Mouse (Mus musculus) forebrain, embryonic 10.5 days (tissue): ENCODE data around the gene Sap25. TPM values are rescaled to one million over a fixed set of nuclear protein-coding genes. Genes with fewer than 3 reads are reported as not detected.

Source experiments
- DNase-seq: peaks from one replicate; pipeline ENCODE4 v3.0.0-alpha.2; 2017; ENCODE audit warnings: low spot score; ENCODE audit errors: extremely low spot score
- H3K27ac ChIP-seq: fragments of 300-500 bp; sonication (generic); 2 replicates; pipeline ENCODE4 v1.5.1; 2016; ENCODE audit warnings: mild to moderate bottlenecking
- H3K27me3 ChIP-seq: fragments of 300-500 bp; sonication (generic); 2 replicates; pipeline ENCODE4 v1.6.1; 2016; ENCODE audit warnings: mild to moderate bottlenecking; ENCODE audit not compliant: poor library complexity, severe bottlenecking
- H3K36me3 ChIP-seq: fragments of 300-500 bp; sonication (generic); replicated peaks from 2 replicates; pipeline ENCODE4 v1.6.1; 2016; ENCODE audit warnings: mild to moderate bottlenecking, moderate library complexity
- H3K4me1 ChIP-seq: fragments of 300-500 bp; sonication (generic); 2 replicates; pipeline ENCODE4 v1.6.1; 2016
- H3K4me3 ChIP-seq: fragments of 300-500 bp; sonication (generic); 2 replicates; pipeline ENCODE4 v1.5.1; 2016; ENCODE audit warnings: mild to moderate bottlenecking, moderate library complexity
- H3K9me3 ChIP-seq: fragments of 300-500 bp; sonication (generic); 2 replicates; pipeline ENCODE4 v1.6.1; 2016; ENCODE audit warnings: mild to moderate bottlenecking, moderate library complexity
- WGBS: fragments of 180-500 bp; shearing (Covaris S2); methylation state at CpG from one replicate; pipeline ENCODE4 v1.1.7; 2016; 5-methylcytosine and 5-hydroxymethylcytosine counted together
- polyA plus RNA-seq: library from polyadenylated mRNA; unstranded; fragments of >200 nt; fragmentation: Nextera tagmentation; extraction: Ambion mirVana; gene quantifications from 2 replicates; pipeline ENCODE4 v1.2.1, GENCODE M21; 2016

Gene Sap25
- polyA plus RNA-seq, 1 experiment from 2014 or later = 7.3 TPM

DNA sequence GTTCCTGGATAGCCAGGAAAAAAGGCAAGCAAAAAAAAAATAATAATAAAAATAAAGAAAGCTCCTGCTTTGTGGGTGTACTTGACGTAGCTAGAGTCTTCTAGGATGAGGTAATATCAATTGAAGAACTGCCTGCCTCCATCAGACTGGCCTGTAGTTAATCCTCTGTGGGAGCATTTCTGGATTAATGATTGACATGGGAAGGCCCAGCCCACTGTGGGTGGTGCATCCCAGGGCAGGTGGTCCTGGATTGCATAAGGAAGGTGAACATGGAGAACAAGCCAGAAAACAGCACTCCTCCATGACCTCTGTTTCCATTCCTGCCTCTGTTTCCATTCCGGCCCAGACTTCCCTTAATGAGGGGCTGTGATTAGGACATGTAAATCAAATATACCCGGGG lies 37.6 kb downstream of the Sap25 start:
- no peak for DNase-seq
- H3K4me1 ChIP-seq = peaks cover 19% of the 10 kb centered on the region
- no peaks in the 10 kb centered on the region for H3K27me3 ChIP-seq
- WGBS = 91% methylated on average over 3 of the region's 3 CpGs
- no peaks in the 10 kb centered on the region for H3K9me3 ChIP-seq
- H3K27ac ChIP-seq = no peak overlapping the region
- H3K36me3 ChIP-seq = peaks cover 73% of the 10 kb centered on the region
- no peak overlapping the region for H3K4me3 ChIP-seq

- H3K4me3 ChIP-seq = no peak overlapping the region
- no peak overlapping the region for H3K27ac ChIP-seq
- no peaks in the 10 kb centered on the region for H3K9me3 ChIP-seq
- H3K4me1 ChIP-seq = peaks cover 28% of the 10 kb centered on the region
- H3K27me3 ChIP-seq = no peaks in the 10 kb centered on the region
- peaks cover 69% of the 10 kb centered on the region for H3K36me3 ChIP-seq
- DNase-seq = no peak
- WGBS = 95% methylated on average over 4 of the region's 4 CpGs
These were observed 38.6 kb downstream of the Sap25 start for GRCm38 (mm10) chr5:137679726-137680125.

- Histone ChIP-seq H3K27ac (no peak overlapping the region), H3K9me3 (no peaks in the 10 kb centered on the region), H3K4me3 (peak overlapping the region; percentile 82; the same call in 1 of the 2 replicates), H3K36me3 (peaks cover 46% of the 10 kb centered on the region), H3K27me3 (peaks cover 15% of the 10 kb centered on the region), H3K4me1 (peaks cover 34% of the 10 kb centered on the region)
- 96% methylated on average over 6 of the region's 6 CpGs for WGBS
- DNase-seq = no peak
These were observed 41.4 kb downstream of the Sap25 start for GRCm38 (mm10) chr5:137682526-137682925.

GRCm38 (mm10) chr5:137683388-137684293 lies 42.5 kb downstream of the Sap25 start:
- Histone ChIP-seq H3K27me3 (peaks cover 15% of the 10 kb centered on the region), H3K4me1 (peaks cover 34% of the 10 kb centered on the region), H3K36me3 (peaks cover 35% of the 10 kb centered on the region), H3K27ac (peak overlapping the region; percentile 91), H3K9me3 (no peaks in the 10 kb centered on the region), H3K4me3 (peak overlapping the region; percentile 82)
- DNase-seq = no peak
- WGBS = 19% methylated on average over 28 of the region's 28 CpGs

DNA sequence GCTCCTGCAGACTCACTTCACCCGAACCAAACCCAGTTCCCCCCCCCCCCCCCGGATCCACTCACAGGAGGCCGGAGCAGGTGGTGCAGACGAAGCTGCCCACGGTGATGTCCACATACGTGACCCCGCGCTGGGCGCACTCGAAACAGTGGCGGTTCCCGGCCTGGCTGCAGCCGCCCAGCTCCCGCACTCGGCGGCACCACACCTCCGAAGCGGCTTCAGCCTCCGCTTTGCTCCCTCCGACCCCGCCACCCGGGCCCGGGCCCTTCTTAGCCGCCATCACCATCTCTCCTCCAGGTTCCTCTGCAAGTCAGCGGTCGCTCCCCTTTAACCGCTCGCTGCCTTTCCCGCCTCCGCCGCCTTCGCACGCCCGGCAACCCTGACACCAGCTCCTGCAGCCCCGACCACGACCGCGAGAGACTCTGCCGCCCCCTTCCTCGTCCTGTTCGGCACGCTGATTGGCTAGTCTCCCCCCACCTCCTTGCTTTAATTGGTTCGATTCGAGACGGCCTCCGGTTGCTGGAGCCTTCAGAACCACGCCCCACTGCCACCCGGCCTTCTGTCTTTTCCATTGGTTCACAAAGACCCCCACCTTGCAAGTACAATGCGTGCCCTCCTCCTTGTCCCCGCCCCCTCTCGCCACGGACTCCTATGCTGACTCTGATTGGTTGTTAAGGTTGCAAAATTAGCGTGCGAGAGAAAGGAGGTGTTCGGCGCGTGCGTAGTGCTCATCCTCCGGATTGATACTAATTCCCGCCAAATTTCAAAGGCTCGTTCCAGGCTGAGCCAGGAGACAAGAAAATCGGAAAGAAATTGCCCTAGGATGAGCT lies 43.4 kb downstream of the Sap25 start, which contains the start of gene Agfg2:
Gene Agfg2, minus strand, starts transcription at position 433 of the 830 bp plus-strand sequence.
- Histone ChIP-seq H3K27me3 (peaks cover 15% of the 10 kb centered on the region), H3K4me1 (peaks cover 34% of the 10 kb centered on the region), H3K4me3 (peak within 1 kb of the TSS; percentile 82), H3K27ac (peak within 1 kb of the TSS; percentile 91), H3K9me3 (no peaks in the 10 kb centered on the region), H3K36me3 (peaks cover 28% of the 10 kb centered on the region)
- DNase-seq = peak; percentile 99
- under 1% methylated on average over 62 of the region's 62 CpGs for WGBS

GRCm38 (mm10) chr5:137685653-137686052 lies 44.5 kb downstream of the Sap25 start:
- H3K4me1 ChIP-seq = peaks cover 34% of the 10 kb centered on the region
- DNase-seq = no peak
- no peaks in the 10 kb centered on the region for H3K9me3 ChIP-seq
- 93% methylated on average over 3 of the region's 3 CpGs for WGBS
- H3K36me3 ChIP-seq = peaks cover 18% of the 10 kb centered on the region
- H3K27ac ChIP-seq = peak overlapping the region; percentile 75; the same call in 1 of the 2 replicates
- no peak overlapping the region for H3K4me3 ChIP-seq
- H3K27me3 ChIP-seq = peaks cover 15% of the 10 kb centered on the region

- Histone ChIP-seq H3K4me1 (peaks cover 34% of the 10 kb centered on the region), H3K27me3 (peaks cover 15% of the 10 kb centered on the region), H3K27ac (peak overlapping the region; percentile 48; the same call in 1 of the 2 replicates), H3K36me3 (peaks cover 12% of the 10 kb centered on the region), H3K4me3 (no peak overlapping the region), H3K9me3 (no peaks in the 10 kb centered on the region)
- no peak for DNase-seq
- WGBS = 82% methylated on average over 6 of the region's 6 CpGs
These were observed 45.1 kb downstream of the Sap25 start for GRCm38 (mm10) chr5:137686127-137686790.

DNA sequence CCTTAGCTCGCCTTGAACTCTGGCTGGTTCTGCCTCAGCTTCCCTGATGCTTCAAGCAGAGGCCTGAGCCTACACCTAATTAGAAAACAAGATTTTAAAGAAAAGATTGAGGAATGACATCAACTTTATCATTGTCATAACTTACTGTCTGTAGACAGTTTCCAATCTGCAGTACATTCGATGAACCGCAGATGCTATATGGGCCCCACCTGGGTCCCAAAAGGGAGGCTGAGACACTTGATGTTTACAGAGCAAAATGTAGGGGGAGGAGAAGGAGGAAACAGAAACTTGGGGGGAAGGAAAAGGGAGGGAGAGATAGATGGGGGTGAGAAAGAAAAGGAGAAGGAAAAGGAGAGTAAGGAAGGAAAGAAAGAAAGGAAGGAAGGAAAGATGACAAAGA lies 48.8 kb downstream of the Sap25 start:
- peaks cover 15% of the 10 kb centered on the region for H3K27me3 ChIP-seq
- no peak overlapping the region for H3K27ac ChIP-seq
- DNase-seq = no peak
- no peaks in the 10 kb centered on the region for H3K36me3 ChIP-seq
- WGBS = 90% methylated on average over 3 of the region's 3 CpGs
- H3K9me3 ChIP-seq = no peaks in the 10 kb centered on the region
- H3K4me1 ChIP-seq = peaks cover 12% of the 10 kb centered on the region
- H3K4me3 ChIP-seq = no peak overlapping the region

- Histone ChIP-seq H3K9me3 (no peaks in the 10 kb centered on the region), H3K27me3 (peaks cover 12% of the 10 kb centered on the region), H3K4me1 (peaks cover 13% of the 10 kb centered on the region), H3K27ac (no peak overlapping the region), H3K4me3 (no peak overlapping the region), H3K36me3 (no peaks in the 10 kb centered on the region)
- DNase-seq = no peak
- WGBS = 72% methylated on average over 9 of the region's 9 CpGs
These were observed 49.4 kb downstream of the Sap25 start for GRCm38 (mm10) chr5:137690531-137690930.

- Histone ChIP-seq H3K27me3 (no peaks in the 10 kb centered on the region; the same call in 1 of the 2 replicates), H3K36me3 (no peaks in the 10 kb centered on the region), H3K9me3 (no peaks in the 10 kb centered on the region), H3K4me1 (peaks cover 13% of the 10 kb centered on the region), H3K4me3 (no peak overlapping the region), H3K27ac (no peak overlapping the region)
- no peak for DNase-seq
- WGBS = 70% methylated on average over 1 of the region's 1 CpGs
These were observed 50.7 kb downstream of the Sap25 start for GRCm38 (mm10) chr5:137691881-137692280.
